Mouse (Mus musculus) neural tube, embryonic 11.5 days (tissue): ENCODE results near the gene Serpinb7. TPM values are rescaled to one million over a fixed set of nuclear protein-coding genes. Genes with fewer than 3 reads are reported as not detected.

Experiments
- polyA plus RNA-seq: library from polyadenylated mRNA; unstranded; fragments of >200 nt; fragmentation: Nextera tagmentation; extraction: Ambion mirVana; gene quantifications from 2 replicates; pipeline ENCODE4 v1.2.1, GENCODE M21; 2014

Gene Serpinb7
- polyA plus RNA-seq, 1 experiment from 2014 or later = not detected

Other genes starting within 250 kb of the Serpinb7 start
- not detected in 2 replicates for gene Serpinb3b, start 121.3 kb upstream of the Serpinb7 start, polyA plus RNA-seq
- not detected in 2 replicates for gene Serpinb3c, start 121.3 kb upstream of the Serpinb7 start, polyA plus RNA-seq
- gene Serpinb11, start 38.5 kb upstream of the Serpinb7 start, polyA plus RNA-seq = not detected in 2 replicates
- gene Serpinb2, start 111.8 kb downstream of the Serpinb7 start, polyA plus RNA-seq = 0.11 and 0.64 TPM in 2 replicates
- 1.5 and 1.8 TPM in 2 replicates for gene Serpinb8, start 190.4 kb downstream of the Serpinb7 start, polyA plus RNA-seq